Mouse (Mus musculus) NIH3T3 (cell line): ENCODE measurements around the gene Btbd35f21.
"Not testable (repeated sequence)": the region's sequence is repeated elsewhere in the genome, so short reads cannot be mapped to it uniquely, and the experiment has no call there.

Source experiments
- DNase-seq: peaks from one replicate; pipeline ENCODE4 v3.0.0-alpha.2; 2012; ENCODE audit warnings: low read depth

Btbd35f21 gene

DNA sequence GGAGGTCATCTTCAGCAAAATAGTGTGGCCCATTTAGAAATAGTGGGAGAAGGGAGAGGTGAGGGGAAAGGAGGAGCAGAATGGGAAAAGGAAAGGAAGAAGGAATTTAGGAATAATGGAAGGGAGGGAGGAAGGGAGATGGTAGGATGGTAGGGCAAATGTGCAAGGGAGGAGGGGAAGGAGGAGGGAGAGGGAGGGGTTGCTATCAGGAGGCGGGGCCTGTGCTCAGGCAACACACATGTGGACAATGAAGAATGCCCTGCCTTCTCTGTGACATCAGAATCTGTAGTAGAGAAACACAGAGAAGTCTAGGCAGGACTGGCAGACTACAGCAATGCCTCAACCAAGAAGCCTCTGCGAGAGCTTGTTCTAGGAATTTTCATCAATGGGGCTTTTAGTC is at the start of gene Btbd35f21:
Gene Btbd35f21 (plus strand): TSS at position 301 of the 400 bp plus-strand sequence.
- not testable (repeated sequence) for DNase-seq
